Mouse (Mus musculus) CH12.LX (cell line): Measurements from ENCODE around the gene Tmem165. TPM values are rescaled to one million over a fixed set of nuclear protein-coding genes. Genes with fewer than 3 reads are reported as not detected.

Source experiments
- DNase-seq: peaks from one replicate; pipeline ENCODE4 v3.0.0-alpha.2; 2013; ENCODE audit errors: extremely low read depth
- H3K27ac ChIP-seq: 2 replicates; pipeline ENCODE4 v1.5.1; 2012; ENCODE audit warnings: low read depth, mild to moderate bottlenecking, control low read depth, moderate library complexity; ENCODE audit not compliant: insufficient read depth
- H3K27me3 ChIP-seq: replicated peaks from 2 replicates; pipeline ENCODE3; 2012; ENCODE audit warnings: inconsistent platforms
- H3K36me3 ChIP-seq, 2 experiments: replicated peaks in 1 of 2; 2 replicates each; pipeline versions ENCODE3 to v1.6.1; 2012; ENCODE audit warnings: inconsistent platforms in 1 of 2, low read length in 1 of 2, mild to moderate bottlenecking in 1 of 2, mixed read lengths in 1 of 2, moderate library complexity in 1 of 2; ENCODE audit not compliant: control insufficient read depth in 1 of 2, insufficient read depth in 1 of 2
- H3K4me1 ChIP-seq, 2 experiments: 2 replicates each; pipeline ENCODE4 v1.6.1; 2012; ENCODE audit warnings: inconsistent platforms in 1 of 2, moderate library complexity in 1 of 2; ENCODE audit not compliant: insufficient read depth in 2 of 2, control insufficient read depth in 1 of 2
- H3K4me2 ChIP-seq: 2 replicates; pipeline ENCODE4 v1.6.1; 2012; ENCODE audit warnings: low read depth, mild to moderate bottlenecking, control low read depth; ENCODE audit not compliant: poor library complexity, insufficient read depth, severe bottlenecking
- H3K4me3 ChIP-seq, 3 experiments: fragments of 150-350 bp in 1 of 3; sonication (generic) in 1 of 3; replicated peaks in 1 of 3; 2 replicates each; pipeline versions ENCODE3 to v1.5.1; 2011 to 2012; ENCODE audit warnings: low read depth in 2 of 3, low read length in 2 of 3, mild to moderate bottlenecking in 2 of 3, moderate library complexity in 2 of 3, control low read depth in 1 of 3, improper control_type of control experiment in 1 of 3, inconsistent platforms in 1 of 3, mixed read lengths in 1 of 3; ENCODE audit not compliant: poor library complexity in 1 of 3
- H3K79me2 ChIP-seq: replicated peaks from 2 replicates; pipeline ENCODE4 v1.6.1; 2012; ENCODE audit warnings: mild to moderate bottlenecking, moderate library complexity; ENCODE audit not compliant: control insufficient read depth, poor library complexity, insufficient read depth, severe bottlenecking; ENCODE audit errors: extremely low read depth
- H3K9ac ChIP-seq: 2 replicates; pipeline ENCODE4 v1.6.1; 2012; ENCODE audit warnings: low read depth, mild to moderate bottlenecking, control low read depth, moderate library complexity; ENCODE audit not compliant: insufficient read depth
- H3K9me3 ChIP-seq: replicated peaks from 2 replicates; pipeline ENCODE3; 2012; ENCODE audit warnings: low read length, inconsistent platforms, mixed read lengths
- BHLHE40 ChIP-seq: IDR thresholded peaks from 2 replicates; pipeline ENCODE4 v1.6.1; 2011; ENCODE audit warnings: mild to moderate bottlenecking, low read depth, low read length, improper control_type of control experiment
- CHD1 ChIP-seq: IDR thresholded peaks from 2 replicates; pipeline ENCODE4 v1.6.1; 2012; ENCODE audit warnings: low read depth, low read length, improper control_type of control experiment, inconsistent platforms
- EP300 ChIP-seq: IDR thresholded peaks from 2 replicates; pipeline ENCODE4 v1.6.1; 2011; ENCODE audit warnings: low read length, improper control_type of control experiment
- ETS1 ChIP-seq: conservative IDR thresholded peaks from 2 replicates; pipeline ENCODE4 v1.6.1; 2012; ENCODE audit warnings: low read depth, mild to moderate bottlenecking, inconsistent platforms, low read length, improper control_type of control experiment, moderate library complexity
- HCFC1 ChIP-seq: IDR thresholded peaks from 2 replicates; pipeline ENCODE4 v1.6.1; 2012; ENCODE audit warnings: low read depth, mild to moderate bottlenecking, inconsistent platforms, low read length, improper control_type of control experiment
- IRF4 ChIP-seq: IDR thresholded peaks from 2 replicates; pipeline ENCODE4 v1.6.1; 2014; ENCODE audit warnings: low read depth, mild to moderate bottlenecking, inconsistent platforms, low read length, improper control_type of control experiment
- JUN ChIP-seq: IDR thresholded peaks from 2 replicates; pipeline ENCODE4 v1.6.1; 2011; ENCODE audit warnings: low read depth, mild to moderate bottlenecking, low read length, improper control_type of control experiment, moderate library complexity; ENCODE audit not compliant: insufficient read depth
- MEF2A ChIP-seq: IDR thresholded peaks from 2 replicates; pipeline ENCODE4 v1.6.1; 2014; ENCODE audit warnings: low read depth, mild to moderate bottlenecking, inconsistent platforms, low read length, improper control_type of control experiment, borderline replicate concordance
- MYC ChIP-seq: IDR thresholded peaks from 2 replicates; pipeline ENCODE4 v1.6.1; 2011; ENCODE audit warnings: low read depth, mild to moderate bottlenecking, improper control_type of control experiment, low read length
- NELFE ChIP-seq: IDR thresholded peaks from 2 replicates; pipeline ENCODE4 v1.6.1; 2011; ENCODE audit warnings: low read depth, low read length, improper control_type of control experiment
- NRF1 ChIP-seq: IDR thresholded peaks from 2 replicates; pipeline ENCODE4 v1.6.1; 2014; ENCODE audit warnings: low read depth, mild to moderate bottlenecking, inconsistent platforms, low read length, improper control_type of control experiment, moderate library complexity
- POLR2A ChIP-seq: IDR thresholded peaks from 2 replicates; pipeline ENCODE4 v1.6.1; 2011; ENCODE audit warnings: low read depth, mild to moderate bottlenecking, improper control_type of control experiment, low read length
- POLR2AphosphoS2 ChIP-seq: IDR thresholded peaks from 2 replicates; pipeline ENCODE4 v1.6.1; 2011; ENCODE audit warnings: low read depth, low read length, improper control_type of control experiment
- RCOR1 ChIP-seq: conservative IDR thresholded peaks from 2 replicates; pipeline ENCODE4 v1.6.1; 2012; ENCODE audit warnings: low read depth, mild to moderate bottlenecking, inconsistent platforms, low read length, improper control_type of control experiment
- SIN3A ChIP-seq: IDR thresholded peaks from 2 replicates; pipeline ENCODE4 v1.6.1; 2012; ENCODE audit warnings: low read length, improper control_type of control experiment, inconsistent platforms
- ZNF384 ChIP-seq: IDR thresholded peaks from 2 replicates; pipeline ENCODE4 v1.6.1; 2012; ENCODE audit warnings: low read depth, low read length, improper control_type of control experiment, inconsistent platforms
- dilution Hi-C: fragments of 300-500 bp; cut with MboI; formaldehyde crosslinking; loops from 2 replicates; pipeline ENCODE4 v1.14.3; 2020; ENCODE audit warnings: low sequenced_read_pairs; ENCODE audit not compliant: extremely low pct_unique_long_range_greater_than_20kb, extremely low pct_ligation_motif_present
- in situ Hi-C: fragments of 300-500 bp; cut with MboI; formaldehyde crosslinking; loops from 3 replicates; pipeline ENCODE4 v1.14.3; 2019; ENCODE audit warnings: low sequenced_read_pairs, low pct_ligation_motif_present, low pct_unique_long_range_greater_than_20kb, mixed read lengths
- polyA plus RNA-seq: library from polyadenylated mRNA; unstranded; fragments of >175 nt; gene quantifications from 2 replicates; pipeline ENCODE4 v1.2.1, GENCODE M21; 2012; ENCODE audit warnings: low read depth; ENCODE audit not compliant: insufficient read length
- total RNA-seq, 2 experiments: library from RNA; depleted of rRNA; stranded (reverse); fragments of 300-350 nt in 1 of 2; fragments of >200 nt in 1 of 2; gene quantifications; 2 replicates each; pipeline ENCODE4 v1.2.3; 2012 to 2014

The Tmem165 gene
- total and polyA plus RNA-seq, 3 experiments: 64.2 to 144 (median 96.2) TPM

- Histone ChIP-seq H3K4me2 (peak overlapping the region; percentile 98; the same call in 1 of the 2 replicates), H3K9me3 (no peaks in the 10 kb centered on the region), H3K27ac (peak overlapping the region; percentile 82), H3K4me1 (peaks cover 2 to 45% of the 10 kb centered on the region in 2 experiments), H3K9ac (no peak overlapping the region), H3K79me2 (no peaks in the 10 kb centered on the region), H3K4me3 (peak overlapping the region in 1 of 3 experiments; percentile 15), H3K27me3 (no peaks in the 10 kb centered on the region), H3K36me3 (peaks cover 5 to 25% of the 10 kb centered on the region in 2 experiments)
- in situ Hi-C loops: no loop called here
- TF ChIP-seq EP300: 0 out of 2 replicates have a peak, but pooled peaks have one; percentile 14
- peak; percentile 91 for TF ChIP-seq BHLHE40
- TF ChIP-seq CHD1: 0 out of 2 replicates have a peak, but pooled peaks have one; percentile 57
- TF ChIP-seq RCOR1: no peak
- dilution Hi-C loops: no loop called here
- peak; percentile 9 for DNase-seq
Observed at GRCm38 (mm10) chr5:76243274-76243673, 59.6 kb downstream of the Tmem165 start.

GRCm38 (mm10) chr5:76243929-76244328 lies 60.2 kb downstream of the Tmem165 start:
- Histone ChIP-seq H3K9me3 (no peaks in the 10 kb centered on the region), H3K4me3 (peak overlapping the region; percentile 15 to 43 (median 24)), H3K4me2 (peak overlapping the region; percentile 98), H3K4me1 (peaks cover 5 to 52% of the 10 kb centered on the region in 2 experiments), H3K27ac (peak overlapping the region; percentile 82), H3K79me2 (no peaks in the 10 kb centered on the region), H3K36me3 (peaks cover 5 to 25% of the 10 kb centered on the region in 2 experiments), H3K27me3 (no peaks in the 10 kb centered on the region), H3K9ac (no peak overlapping the region)
- in situ Hi-C loops: no loop called here
- DNase-seq: peak; percentile 75
- TF ChIP-seq MEF2A: peak; percentile 34; the same call in 1 of the 2 replicates
- peak; percentile 91 for TF ChIP-seq EP300
- TF ChIP-seq JUN: no peak
- no peak for TF ChIP-seq NRF1
- TF ChIP-seq ETS1: no peak
- no peak; the same call in 1 of the 2 replicates for TF ChIP-seq RCOR1
- no peak for TF ChIP-seq POLR2AphosphoS2
- TF ChIP-seq BHLHE40: peak; percentile 65
- no peak for TF ChIP-seq SIN3A
- no peak for TF ChIP-seq POLR2A
- TF ChIP-seq IRF4: peak; percentile 96
- TF ChIP-seq CHD1: no peak
- TF ChIP-seq MYC: no peak
- no peak for TF ChIP-seq ZNF384
- no peak for TF ChIP-seq HCFC1
- TF ChIP-seq NELFE: no peak
- TF ChIP-seq, all 38 proteins: peak for 4
- dilution Hi-C loops: no loop called here
